Mouse (Mus musculus): ENCODE data around the gene Cubn. TPM values are rescaled to one million over a fixed set of nuclear protein-coding genes. Genes with fewer than 3 reads are reported as not detected.

Cubn gene
- polyA plus RNA-seq, 1 experiment from 2014 or later = 0.47 TPM

DNA sequence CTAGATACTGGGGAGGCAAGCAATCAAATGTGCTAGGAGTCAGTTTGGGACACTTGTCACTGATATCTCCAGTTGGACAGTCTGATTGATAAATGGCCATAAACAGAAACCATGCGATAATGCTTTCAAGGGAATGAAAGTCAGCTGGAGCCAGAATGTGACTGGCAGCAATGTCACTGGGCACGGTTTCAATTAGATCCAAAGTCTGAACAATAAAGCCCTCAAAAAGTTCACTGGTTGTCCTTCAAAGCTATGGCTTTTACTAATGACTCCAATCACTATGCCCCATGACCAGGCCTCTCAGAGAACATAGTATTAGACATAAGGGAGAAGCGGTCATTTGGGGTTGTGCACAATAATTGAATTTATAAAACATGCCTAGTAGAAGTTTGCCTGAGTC lies 7.0 kb downstream of the Cubn start:
- H3K27ac ChIP-seq (replicated peaks) = no peak overlapping the region
- WGBS = 60% methylated on average over 3 of the region's 3 CpGs
- H3K4me1 ChIP-seq = no peaks in the 10 kb centered on the region
- no peaks in the 10 kb centered on the region for H3K9me3 ChIP-seq (replicated peaks)
- H3K4me2 ChIP-seq (replicated peaks) = no peak overlapping the region
- no peak for ATAC-seq (ENCODE audit: insufficient number of reproducible peaks, low FRiP score, low TSS enrichment, low read depth)
- no peak overlapping the region for H3K9ac ChIP-seq
- no peak overlapping the region for H3K4me3 ChIP-seq (replicated peaks)
- no peaks in the 10 kb centered on the region for H3K36me3 ChIP-seq
- H3K27me3 ChIP-seq = no peaks in the 10 kb centered on the region

DNA sequence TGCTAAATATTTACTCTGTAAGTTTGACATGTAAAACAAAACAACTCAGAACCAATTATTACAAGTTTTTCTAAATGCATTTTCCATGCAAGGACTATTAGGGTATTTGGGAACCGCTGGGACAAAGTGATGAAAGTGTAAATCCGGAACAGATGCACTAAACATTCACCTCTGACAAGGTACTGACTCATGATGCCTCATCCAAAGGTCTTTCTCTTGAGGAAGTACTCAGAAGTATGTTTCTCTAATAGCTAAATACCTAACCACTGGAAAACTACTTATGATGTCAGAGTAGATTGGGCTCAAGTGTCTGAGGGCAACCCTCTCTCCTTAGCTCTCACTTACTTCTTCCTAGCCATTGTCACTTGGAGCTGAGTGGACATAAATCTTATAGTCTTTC lies 10.9 kb downstream of the Cubn start:
- 67% methylated on average over 2 of the region's 2 CpGs for WGBS
- Histone ChIP-seq H3K27me3 (no peaks in the 10 kb centered on the region), H3K27ac (replicated peaks) (no peak overlapping the region), H3K9me3 (replicated peaks) (no peaks in the 10 kb centered on the region), H3K4me3 (replicated peaks) (no peak overlapping the region), H3K36me3 (no peaks in the 10 kb centered on the region), H3K4me2 (replicated peaks) (no peak overlapping the region), H3K4me1 (no peaks in the 10 kb centered on the region), H3K9ac (no peak overlapping the region)
- no peak for ATAC-seq (ENCODE audit: insufficient number of reproducible peaks, low FRiP score, low TSS enrichment, low read depth)

DNA sequence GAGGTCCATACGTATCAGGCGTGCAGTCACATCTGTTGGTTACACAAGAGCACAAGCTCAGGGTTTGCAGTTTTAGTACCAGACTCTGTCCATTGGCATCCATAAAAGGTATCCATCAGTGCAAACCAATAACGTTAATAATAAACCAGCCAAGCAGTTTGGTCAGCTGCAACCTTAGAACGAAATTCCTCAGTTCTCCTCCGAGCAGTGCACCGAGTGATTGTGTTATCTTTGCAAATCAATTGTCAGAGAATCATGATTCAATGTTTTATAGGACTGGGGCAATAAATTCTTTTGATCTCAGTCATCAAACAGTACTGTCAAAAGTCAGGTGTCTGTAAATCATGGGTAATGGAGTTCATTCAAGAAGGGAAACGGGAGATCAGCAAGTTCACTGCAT lies 12.4 kb downstream of the Cubn start:
- no peak overlapping the region for H3K4me2 ChIP-seq (replicated peaks)
- no peaks in the 10 kb centered on the region for H3K27me3 ChIP-seq
- ATAC-seq (ENCODE audit: insufficient number of reproducible peaks, low FRiP score, low TSS enrichment, low read depth) = no peak
- no peaks in the 10 kb centered on the region for H3K4me1 ChIP-seq
- H3K36me3 ChIP-seq = no peaks in the 10 kb centered on the region
- no peak overlapping the region for H3K27ac ChIP-seq (replicated peaks)
- H3K9ac ChIP-seq = no peak overlapping the region
- H3K9me3 ChIP-seq (replicated peaks) = no peaks in the 10 kb centered on the region
- H3K4me3 ChIP-seq (replicated peaks) = no peak overlapping the region
- WGBS = 86% methylated on average over 7 of the region's 7 CpGs

DNA sequence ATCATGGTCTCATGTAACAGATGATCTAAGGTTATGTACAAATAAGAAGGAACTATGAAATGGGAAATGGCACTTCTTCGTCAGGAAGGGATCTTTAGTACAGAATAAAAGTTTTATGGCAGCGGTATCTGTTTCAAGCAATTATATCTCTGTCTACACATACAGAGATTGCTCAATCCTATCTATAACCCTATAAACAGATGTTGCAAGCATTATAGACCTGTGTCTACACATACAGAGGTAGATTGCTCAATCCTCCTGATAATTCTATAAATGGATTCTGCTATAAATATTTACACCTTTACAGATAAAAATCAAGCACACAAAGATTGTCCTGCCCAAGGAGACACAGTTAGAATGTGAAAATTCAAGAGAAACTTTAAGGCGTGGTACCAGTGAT lies 21.5 kb downstream of the Cubn start:
- no peak overlapping the region for H3K9ac ChIP-seq
- H3K9me3 ChIP-seq (replicated peaks) = no peaks in the 10 kb centered on the region
- no peak for ATAC-seq (ENCODE audit: insufficient number of reproducible peaks, low FRiP score, low TSS enrichment, low read depth)
- H3K4me1 ChIP-seq = no peaks in the 10 kb centered on the region
- no peak overlapping the region for H3K4me2 ChIP-seq (replicated peaks)
- 82% methylated on average over 3 of the region's 3 CpGs for WGBS
- H3K4me3 ChIP-seq (replicated peaks) = no peak overlapping the region
- no peak overlapping the region for H3K27ac ChIP-seq (replicated peaks)
- H3K27me3 ChIP-seq = no peaks in the 10 kb centered on the region
- no peaks in the 10 kb centered on the region for H3K36me3 ChIP-seq

DNA sequence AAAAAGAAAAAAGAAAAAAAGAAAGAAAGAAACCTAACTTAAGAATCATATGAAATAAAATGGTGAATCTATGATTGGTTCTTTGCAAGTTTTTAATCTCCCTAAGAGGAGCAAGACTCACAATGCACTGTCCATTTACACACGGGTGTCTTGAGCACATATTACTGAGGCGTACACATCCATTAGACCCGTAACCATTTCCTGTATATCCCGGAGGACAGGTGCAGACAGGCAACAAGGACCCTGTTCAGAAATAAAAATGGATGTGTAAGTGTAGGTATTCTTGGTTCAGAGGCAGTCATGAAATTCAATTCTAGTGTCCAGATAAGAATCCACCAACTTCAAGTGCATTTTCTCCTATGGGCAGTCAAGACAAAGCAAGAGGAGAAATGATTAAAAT lies 22.0 kb downstream of the Cubn start:
- Histone ChIP-seq H3K9me3 (replicated peaks) (no peaks in the 10 kb centered on the region), H3K27ac (replicated peaks) (no peak overlapping the region), H3K4me2 (replicated peaks) (no peak overlapping the region), H3K4me3 (replicated peaks) (no peak overlapping the region), H3K9ac (no peak overlapping the region), H3K4me1 (no peaks in the 10 kb centered on the region), H3K27me3 (no peaks in the 10 kb centered on the region), H3K36me3 (no peaks in the 10 kb centered on the region)
- WGBS = 81% methylated on average over 4 of the region's 4 CpGs
- ATAC-seq (ENCODE audit: insufficient number of reproducible peaks, low FRiP score, low TSS enrichment, low read depth) = no peak

DNA sequence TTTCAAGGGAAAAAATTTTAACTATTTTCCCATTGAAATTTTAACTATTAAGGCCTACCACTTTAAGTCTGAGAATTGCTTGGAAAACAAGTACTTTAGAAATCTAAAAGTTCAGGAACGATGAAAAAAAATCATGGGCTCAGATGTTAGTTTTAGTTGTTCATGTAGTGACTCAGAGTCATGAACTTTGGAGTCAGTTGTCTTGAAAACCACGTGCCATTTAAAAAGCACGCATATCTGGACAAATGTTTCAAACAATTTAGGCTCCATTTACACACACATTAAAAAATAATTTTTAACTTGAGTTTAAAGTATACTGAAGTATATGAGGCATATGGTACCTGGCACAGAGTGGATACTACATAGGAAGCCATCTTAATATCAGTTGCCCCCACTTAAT lies 24.9 kb downstream of the Cubn start:
- no peak overlapping the region for H3K27ac ChIP-seq (replicated peaks)
- no peak overlapping the region for H3K4me3 ChIP-seq (replicated peaks)
- H3K27me3 ChIP-seq = no peaks in the 10 kb centered on the region
- no peak overlapping the region for H3K4me2 ChIP-seq (replicated peaks)
- ATAC-seq (ENCODE audit: insufficient number of reproducible peaks, low FRiP score, low TSS enrichment, low read depth) = no peak
- no peak overlapping the region for H3K9ac ChIP-seq
- H3K9me3 ChIP-seq (replicated peaks) = no peaks in the 10 kb centered on the region
- WGBS = 89% methylated on average over 3 of the region's 3 CpGs
- H3K36me3 ChIP-seq = no peaks in the 10 kb centered on the region
- H3K4me1 ChIP-seq = no peaks in the 10 kb centered on the region

DNA sequence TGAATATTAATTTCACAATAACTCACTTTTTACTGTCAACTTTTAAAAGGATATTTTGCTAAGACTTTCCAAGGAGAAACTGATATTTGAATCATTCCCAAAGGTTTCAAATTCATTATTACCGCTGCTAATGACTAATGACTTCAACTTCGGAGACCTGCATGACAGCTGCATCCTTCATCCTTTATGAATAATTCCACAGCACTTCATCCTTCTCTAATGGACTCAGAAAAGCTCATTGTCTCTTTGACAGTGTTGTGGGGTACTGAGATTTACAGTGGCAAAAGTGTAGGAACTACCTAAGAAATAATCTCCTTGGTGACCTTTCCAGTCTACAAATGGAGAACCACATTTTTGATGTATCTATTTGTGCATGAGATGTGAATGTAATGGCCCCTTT lies 33.5 kb downstream of the Cubn start:
- 86% methylated on average over 2 of the region's 2 CpGs for WGBS
- Histone ChIP-seq H3K4me3 (replicated peaks) (no peak overlapping the region), H3K27ac (replicated peaks) (no peak overlapping the region), H3K4me1 (no peaks in the 10 kb centered on the region), H3K36me3 (no peaks in the 10 kb centered on the region), H3K9ac (no peak overlapping the region), H3K27me3 (no peaks in the 10 kb centered on the region), H3K4me2 (replicated peaks) (no peak overlapping the region), H3K9me3 (replicated peaks) (no peaks in the 10 kb centered on the region)
- ATAC-seq (ENCODE audit: insufficient number of reproducible peaks, low FRiP score, low TSS enrichment, low read depth) = no peak

DNA sequence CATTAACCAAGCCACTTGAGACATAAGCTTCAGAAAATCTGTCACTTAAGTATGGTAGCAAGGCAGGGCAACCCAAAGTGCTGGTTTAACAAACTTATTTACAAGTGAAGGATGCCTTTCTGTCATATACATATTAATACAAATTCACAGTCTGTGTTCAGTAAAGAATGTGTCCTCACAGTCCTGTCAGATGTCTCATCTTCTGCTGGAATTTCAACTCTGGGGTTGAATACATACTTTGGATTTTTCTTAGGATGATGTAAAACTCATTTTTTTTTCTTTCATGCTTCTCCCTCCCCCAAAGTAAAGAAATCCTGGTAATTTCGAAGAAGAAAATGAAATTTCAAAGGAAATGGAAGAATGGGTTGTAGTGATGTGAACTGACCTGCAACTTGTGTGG lies 34.8 kb downstream of the Cubn start:
- Histone ChIP-seq H3K4me1 (peaks cover 3% of the 10 kb centered on the region), H3K27me3 (no peaks in the 10 kb centered on the region), H3K27ac (replicated peaks) (no peak overlapping the region), H3K9me3 (replicated peaks) (no peaks in the 10 kb centered on the region), H3K36me3 (no peaks in the 10 kb centered on the region), H3K4me2 (replicated peaks) (no peak overlapping the region), H3K4me3 (replicated peaks) (no peak overlapping the region), H3K9ac (no peak overlapping the region)
- WGBS = 70% methylated on average over 1 of the region's 1 CpGs
- no peak for ATAC-seq (ENCODE audit: insufficient number of reproducible peaks, low FRiP score, low TSS enrichment, low read depth)

DNA sequence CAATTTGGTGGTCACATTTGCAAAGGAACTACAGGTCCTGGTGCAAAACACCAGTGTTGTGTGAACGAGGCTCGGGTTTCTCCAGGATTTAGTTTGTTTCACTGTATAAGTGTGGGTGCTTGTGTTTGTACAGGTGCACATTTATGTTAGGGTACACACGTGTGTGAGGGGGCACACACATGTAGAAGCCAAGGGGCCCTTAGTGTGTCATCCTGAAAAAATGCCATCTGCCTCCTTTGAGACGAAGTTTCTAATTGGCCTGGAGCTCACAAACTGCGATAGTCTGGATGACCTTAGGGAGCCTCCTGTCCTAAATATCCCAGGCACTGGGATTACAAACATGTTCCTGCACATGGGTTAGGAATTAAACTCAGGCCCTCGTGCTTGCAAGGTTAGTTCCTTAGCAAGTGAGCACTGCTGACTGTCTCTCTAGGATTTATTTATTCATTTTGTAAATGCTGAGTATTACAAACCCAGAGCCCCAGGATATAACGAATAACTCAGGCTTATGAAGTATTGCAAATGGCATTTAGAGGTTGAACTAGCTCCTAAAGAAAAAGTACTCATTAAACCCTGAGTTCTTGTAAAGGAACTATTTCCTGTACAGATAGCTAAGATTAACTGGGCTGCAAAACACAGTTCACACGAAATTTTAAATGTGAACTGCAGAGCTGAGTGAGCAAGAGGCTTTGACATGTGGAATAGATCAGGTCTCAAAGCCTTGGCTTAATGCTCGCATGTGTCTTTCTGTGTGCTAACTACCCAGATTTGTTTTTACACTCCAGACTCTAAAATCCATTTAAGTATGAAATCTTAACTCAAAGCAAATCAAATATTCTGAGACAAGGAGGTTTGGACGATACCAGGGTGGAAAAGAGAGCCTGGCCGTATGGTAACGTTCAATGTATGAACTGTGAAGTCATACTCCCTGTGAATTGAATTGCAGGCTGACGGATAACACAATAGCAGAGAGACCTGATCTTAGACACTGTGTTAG lies 39.8 kb downstream of the Cubn start:
- no peaks in the 10 kb centered on the region for H3K27me3 ChIP-seq
- H3K4me3 ChIP-seq (replicated peaks) = no peak overlapping the region
- ATAC-seq (ENCODE audit: insufficient number of reproducible peaks, low FRiP score, low TSS enrichment, low read depth) = no peak
- no peak overlapping the region for H3K9ac ChIP-seq
- no peak overlapping the region for H3K4me2 ChIP-seq (replicated peaks)
- H3K4me1 ChIP-seq = peaks cover 8% of the 10 kb centered on the region
- H3K36me3 ChIP-seq = no peaks in the 10 kb centered on the region
- no peaks in the 10 kb centered on the region for H3K9me3 ChIP-seq (replicated peaks)
- WGBS = 37% methylated on average over 13 of the region's 13 CpGs
- H3K27ac ChIP-seq (replicated peaks) = peak overlapping the region; percentile 63

DNA sequence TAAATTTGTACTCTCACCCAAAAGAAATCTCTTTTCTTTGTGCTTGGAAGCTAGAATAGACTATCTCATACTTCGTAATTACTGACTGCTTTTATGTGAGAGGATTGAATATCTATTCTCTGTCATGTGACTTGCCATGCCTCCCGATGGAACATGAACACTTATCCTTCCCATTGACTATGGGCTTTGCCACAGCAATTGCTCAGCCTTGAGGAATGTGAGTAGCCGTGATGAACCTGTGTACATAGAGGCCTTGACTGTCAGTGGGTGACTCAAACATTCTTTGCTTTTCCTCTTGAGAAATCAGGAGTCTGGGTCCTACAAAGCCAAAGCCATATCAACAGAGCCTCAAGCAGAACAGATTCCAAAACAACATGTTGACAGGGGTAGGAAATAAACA lies 40.7 kb downstream of the Cubn start:
- WGBS = 50% methylated on average over 3 of the region's 3 CpGs
- H3K4me1 ChIP-seq = peaks cover 8% of the 10 kb centered on the region
- H3K27ac ChIP-seq (replicated peaks) = no peak overlapping the region
- H3K4me3 ChIP-seq (replicated peaks) = no peak overlapping the region
- no peak for ATAC-seq (ENCODE audit: insufficient number of reproducible peaks, low FRiP score, low TSS enrichment, low read depth)
- no peak overlapping the region for H3K4me2 ChIP-seq (replicated peaks)
- H3K9ac ChIP-seq = no peak overlapping the region
- no peaks in the 10 kb centered on the region for H3K9me3 ChIP-seq (replicated peaks)
- H3K36me3 ChIP-seq = no peaks in the 10 kb centered on the region
- no peaks in the 10 kb centered on the region for H3K27me3 ChIP-seq

DNA sequence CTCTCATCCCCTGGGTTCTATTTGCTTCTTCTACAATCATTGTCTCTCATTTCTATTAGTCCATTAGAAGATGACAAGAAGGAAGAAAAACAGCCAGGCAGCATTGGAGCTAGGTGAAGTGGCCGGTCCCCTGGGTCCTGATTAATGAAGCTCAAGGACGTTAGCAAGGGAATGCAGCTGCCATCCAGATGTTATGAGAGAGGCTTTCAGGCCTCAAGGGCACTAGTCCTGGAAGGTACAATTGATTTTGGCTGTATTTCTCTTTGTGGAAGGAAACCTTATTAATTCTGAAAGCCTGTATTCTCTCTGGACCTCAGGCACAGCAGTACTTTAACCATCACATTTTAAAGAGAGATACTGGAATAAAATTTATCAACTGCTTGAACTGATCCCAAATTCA lies 41.1 kb downstream of the Cubn start:
- Histone ChIP-seq H3K4me3 (replicated peaks) (no peak overlapping the region), H3K9me3 (replicated peaks) (no peaks in the 10 kb centered on the region), H3K27ac (replicated peaks) (no peak overlapping the region), H3K36me3 (no peaks in the 10 kb centered on the region), H3K4me1 (peaks cover 8% of the 10 kb centered on the region), H3K27me3 (no peaks in the 10 kb centered on the region), H3K4me2 (replicated peaks) (no peak overlapping the region), H3K9ac (no peak overlapping the region)
- 34% methylated on average over 2 of the region's 2 CpGs for WGBS
- ATAC-seq (ENCODE audit: insufficient number of reproducible peaks, low FRiP score, low TSS enrichment, low read depth) = no peak

DNA sequence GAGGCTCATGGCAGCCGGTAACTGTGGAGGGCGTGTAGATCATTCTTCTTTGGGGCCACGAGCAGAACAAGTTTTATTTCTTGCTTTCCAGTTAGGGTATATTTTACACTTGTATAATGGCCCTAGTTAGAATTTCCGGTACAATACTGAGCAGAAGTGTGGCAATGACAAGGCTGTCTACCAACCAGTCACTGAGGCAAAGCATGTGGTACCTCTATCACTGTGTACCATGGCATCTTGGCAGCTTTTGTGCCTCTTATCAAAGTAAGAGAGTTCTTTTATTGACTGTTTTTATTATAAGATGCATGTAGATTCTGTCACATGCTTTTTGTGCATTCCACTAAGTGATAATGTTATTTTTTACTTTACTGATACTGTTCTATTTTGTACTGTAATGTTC lies 46.5 kb downstream of the Cubn start:
- WGBS = 85% methylated on average over 4 of the region's 4 CpGs
- H3K9me3 ChIP-seq (replicated peaks) = no peaks in the 10 kb centered on the region
- no peak overlapping the region for H3K9ac ChIP-seq
- H3K4me3 ChIP-seq (replicated peaks) = no peak overlapping the region
- H3K4me2 ChIP-seq (replicated peaks) = no peak overlapping the region
- H3K4me1 ChIP-seq = no peaks in the 10 kb centered on the region
- no peak overlapping the region for H3K27ac ChIP-seq (replicated peaks)
- no peak for ATAC-seq (ENCODE audit: insufficient number of reproducible peaks, low FRiP score, low TSS enrichment, low read depth)
- H3K27me3 ChIP-seq = no peaks in the 10 kb centered on the region
- H3K36me3 ChIP-seq = no peaks in the 10 kb centered on the region

Measured in embryonic facial prominence, embryonic 15.5 days (tissue).